Mouse (Mus musculus): ENCODE data around the gene Dxo. TPM values are rescaled to one million over a fixed set of nuclear protein-coding genes. Genes with fewer than 3 reads are reported as not detected.
"Not testable (repeated sequence)": the region's sequence is repeated elsewhere in the genome, so short reads cannot be mapped to it uniquely, and the experiment has no call there.

Dxo gene
- polyA plus RNA-seq, 1 experiment from 2014 or later: 56.3 TPM

GRCm38 (mm10) chr17:34800781-34801305 lies 36.0 kb upstream of the Dxo start:
- not testable (repeated sequence) for H3K27me3 ChIP-seq (replicated peaks; ENCODE audit: control insufficient read depth, insufficient read depth, low read length); H3K4me3 ChIP-seq (ENCODE audit: low read depth, low read length); H3K9ac ChIP-seq (ENCODE audit: low read depth, low read length); H3K4me2 ChIP-seq; ATAC-seq (replicated peaks; ENCODE audit: low FRiP score); H3K4me1 ChIP-seq (replicated peaks; ENCODE audit: control insufficient read depth, insufficient read depth, low read length); H3K27ac ChIP-seq (ENCODE audit: low read depth, low read length); H3K9me3 ChIP-seq (ENCODE audit: control insufficient read depth, low read length); DNase-seq (ENCODE audit: low spot score); H3K36me3 ChIP-seq (ENCODE audit: control insufficient read depth, insufficient read depth, low read length)
- 85% methylated on average over 16 of the region's 16 CpGs for WGBS

GRCm38 (mm10) chr17:34802756-34803155 lies 34.1 kb upstream of the Dxo start:
- not testable (repeated sequence) for DNase-seq (ENCODE audit: low spot score); H3K27ac ChIP-seq (ENCODE audit: low read depth, low read length); H3K9me3 ChIP-seq (ENCODE audit: control insufficient read depth, low read length); H3K9ac ChIP-seq (ENCODE audit: low read depth, low read length); H3K4me1 ChIP-seq (replicated peaks; ENCODE audit: control insufficient read depth, insufficient read depth, low read length); ATAC-seq (replicated peaks; ENCODE audit: low FRiP score); H3K36me3 ChIP-seq (ENCODE audit: control insufficient read depth, insufficient read depth, low read length); H3K27me3 ChIP-seq (replicated peaks; ENCODE audit: control insufficient read depth, insufficient read depth, low read length); H3K4me3 ChIP-seq (ENCODE audit: low read depth, low read length); H3K4me2 ChIP-seq
- 90% methylated on average over 9 of the region's 9 CpGs for WGBS

GRCm38 (mm10) chr17:34803367-34803766 lies 33.5 kb upstream of the Dxo start:
- H3K4me2 ChIP-seq; H3K4me1 ChIP-seq (replicated peaks; ENCODE audit: control insufficient read depth, insufficient read depth, low read length); H3K27ac ChIP-seq (ENCODE audit: low read depth, low read length); H3K27me3 ChIP-seq (replicated peaks; ENCODE audit: control insufficient read depth, insufficient read depth, low read length); H3K9me3 ChIP-seq (ENCODE audit: control insufficient read depth, low read length); DNase-seq (ENCODE audit: low spot score); H3K9ac ChIP-seq (ENCODE audit: low read depth, low read length); H3K4me3 ChIP-seq (ENCODE audit: low read depth, low read length); H3K36me3 ChIP-seq (ENCODE audit: control insufficient read depth, insufficient read depth, low read length); ATAC-seq (replicated peaks; ENCODE audit: low FRiP score): not testable (repeated sequence)
- 87% methylated on average over 6 of the region's 6 CpGs for WGBS

GRCm38 (mm10) chr17:34804301-34804700 lies 32.5 kb upstream of the Dxo start, which contains the start of gene Cyp21a1:
TSS of gene Cyp21a1 (minus strand) at chr17:34804561.
- H3K4me2 ChIP-seq; H3K9ac ChIP-seq (ENCODE audit: low read depth, low read length); H3K27ac ChIP-seq (ENCODE audit: low read depth, low read length); ATAC-seq (replicated peaks; ENCODE audit: low FRiP score); H3K4me3 ChIP-seq (ENCODE audit: low read depth, low read length); H3K27me3 ChIP-seq (replicated peaks; ENCODE audit: control insufficient read depth, insufficient read depth, low read length); H3K4me1 ChIP-seq (replicated peaks; ENCODE audit: control insufficient read depth, insufficient read depth, low read length); H3K36me3 ChIP-seq (ENCODE audit: control insufficient read depth, insufficient read depth, low read length); DNase-seq (ENCODE audit: low spot score); H3K9me3 ChIP-seq (ENCODE audit: control insufficient read depth, low read length): not testable (repeated sequence)
- WGBS: 89% methylated on average over 5 of the region's 6 CpGs

DNA sequence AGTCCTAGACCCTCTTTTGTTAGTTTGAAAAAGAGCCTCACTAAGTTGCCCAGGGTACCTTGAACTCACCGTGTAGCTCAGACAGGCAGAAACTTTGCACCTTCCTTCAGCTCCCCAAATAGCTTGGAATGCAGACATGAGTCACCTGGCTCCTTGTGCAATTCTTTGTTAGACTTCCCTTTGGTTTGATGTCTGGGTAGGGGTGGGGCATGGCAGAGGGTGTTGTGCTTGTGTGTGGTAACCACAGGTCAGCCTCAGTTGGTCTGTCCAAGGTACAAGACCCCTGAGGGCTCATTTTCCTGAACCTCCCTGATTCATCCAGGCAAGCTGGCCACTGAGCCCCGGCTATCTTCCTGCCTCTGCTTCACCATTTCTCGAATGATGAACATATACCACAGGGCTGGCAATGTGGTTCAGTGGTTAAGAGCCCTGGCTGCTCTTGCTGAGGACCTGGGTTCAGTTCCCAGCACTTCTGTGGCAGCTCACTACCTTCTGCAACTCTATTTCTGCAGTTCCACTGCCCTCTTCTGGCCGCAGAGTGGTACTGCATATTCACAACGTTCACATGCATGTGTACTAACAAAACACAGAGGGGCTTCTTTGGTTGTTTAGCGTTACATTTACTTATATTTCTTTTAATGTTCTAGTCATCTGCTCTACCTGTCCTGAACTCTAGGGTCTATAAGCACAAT lies 31.8 kb upstream of the Dxo start:
- WGBS: 63% methylated on average over 6 of the region's 6 CpGs
- Histone ChIP-seq H3K4me3 (ENCODE audit: low read depth, low read length) (no peak overlapping the region), H3K4me1 (replicated peaks; ENCODE audit: control insufficient read depth, insufficient read depth, low read length) (no peaks in the 10 kb centered on the region), H3K4me2 (no peak overlapping the region), H3K27me3 (replicated peaks; ENCODE audit: control insufficient read depth, insufficient read depth, low read length) (no peaks in the 10 kb centered on the region), H3K36me3 (ENCODE audit: control insufficient read depth, insufficient read depth, low read length) (no peaks in the 10 kb centered on the region), H3K9me3 (ENCODE audit: control insufficient read depth, low read length) (peaks cover 4% of the 10 kb centered on the region; the same call in 1 of the 2 replicates), H3K9ac (ENCODE audit: low read depth, low read length) (no peak overlapping the region), H3K27ac (ENCODE audit: low read depth, low read length) (no peak overlapping the region)
- DNase-seq (ENCODE audit: low spot score) (no peak), ATAC-seq (replicated peaks; ENCODE audit: low FRiP score) (no peak)

GRCm38 (mm10) chr17:34807176-34807575 lies 29.6 kb upstream of the Dxo start:
- Histone ChIP-seq H3K4me1 (replicated peaks; ENCODE audit: control insufficient read depth, insufficient read depth, low read length) (no peaks in the 10 kb centered on the region), H3K27ac (ENCODE audit: low read depth, low read length) (no peak overlapping the region), H3K9ac (ENCODE audit: low read depth, low read length) (no peak overlapping the region), H3K4me2 (no peak overlapping the region), H3K4me3 (ENCODE audit: low read depth, low read length) (no peak overlapping the region), H3K36me3 (ENCODE audit: control insufficient read depth, insufficient read depth, low read length) (no peaks in the 10 kb centered on the region), H3K9me3 (ENCODE audit: control insufficient read depth, low read length) (peaks cover 4% of the 10 kb centered on the region; the same call in 1 of the 2 replicates), H3K27me3 (replicated peaks; ENCODE audit: control insufficient read depth, insufficient read depth, low read length) (no peaks in the 10 kb centered on the region)
- ATAC-seq (replicated peaks; ENCODE audit: low FRiP score) (no peak), DNase-seq (ENCODE audit: low spot score) (no peak)
- WGBS: 58% methylated on average over 3 of the region's 3 CpGs

- DNase-seq (ENCODE audit: low spot score): no peak
- H3K9me3 ChIP-seq (ENCODE audit: control insufficient read depth, low read length): peaks cover 4% of the 10 kb centered on the region; the same call in 1 of the 2 replicates
- no peak overlapping the region for H3K4me3 ChIP-seq (ENCODE audit: low read depth, low read length)
- no peaks in the 10 kb centered on the region for H3K4me1 ChIP-seq (replicated peaks; ENCODE audit: control insufficient read depth, insufficient read depth, low read length)
- no peak overlapping the region for H3K9ac ChIP-seq (ENCODE audit: low read depth, low read length)
- no peaks in the 10 kb centered on the region for H3K36me3 ChIP-seq (ENCODE audit: control insufficient read depth, insufficient read depth, low read length)
- ATAC-seq (replicated peaks; ENCODE audit: low FRiP score): no peak
- H3K27ac ChIP-seq (ENCODE audit: low read depth, low read length): no peak overlapping the region
- WGBS: 78% methylated on average over 6 of the region's 6 CpGs
- no peaks in the 10 kb centered on the region for H3K27me3 ChIP-seq (replicated peaks; ENCODE audit: control insufficient read depth, insufficient read depth, low read length)
- no peak overlapping the region for H3K4me2 ChIP-seq
These were observed 28.1 kb upstream of the Dxo start for GRCm38 (mm10) chr17:34808599-34809205.

- WGBS: 84% methylated on average over 5 of the region's 5 CpGs
- not testable (repeated sequence) for ATAC-seq (replicated peaks; ENCODE audit: low FRiP score); H3K9ac ChIP-seq (ENCODE audit: low read depth, low read length); H3K27me3 ChIP-seq (replicated peaks; ENCODE audit: control insufficient read depth, insufficient read depth, low read length); DNase-seq (ENCODE audit: low spot score); H3K27ac ChIP-seq (ENCODE audit: low read depth, low read length); H3K4me2 ChIP-seq; H3K4me3 ChIP-seq (ENCODE audit: low read depth, low read length); H3K4me1 ChIP-seq (replicated peaks; ENCODE audit: control insufficient read depth, insufficient read depth, low read length); H3K36me3 ChIP-seq (ENCODE audit: control insufficient read depth, insufficient read depth, low read length); H3K9me3 ChIP-seq (ENCODE audit: control insufficient read depth, low read length)
These were observed 26.4 kb upstream of the Dxo start for GRCm38 (mm10) chr17:34810411-34810810.

GRCm38 (mm10) chr17:34810811-34811210 lies 26.0 kb upstream of the Dxo start:
- ATAC-seq (replicated peaks; ENCODE audit: low FRiP score): not testable (repeated sequence)
- 75% methylated on average over 8 of the region's 8 CpGs for whole genome bisulfite sequencing

More at GRCm38 (mm10) chr17:34810811-34811210, 26.0 kb upstream of the Dxo start:
- not testable (repeated sequence) for H3K4me2 ChIP-seq; H3K4me1 ChIP-seq (replicated peaks; ENCODE audit: control insufficient read depth, insufficient read depth, low read length); H3K27me3 ChIP-seq (replicated peaks; ENCODE audit: control insufficient read depth, insufficient read depth, low read length); H3K36me3 ChIP-seq (ENCODE audit: control insufficient read depth, insufficient read depth, low read length); H3K9me3 ChIP-seq (ENCODE audit: control insufficient read depth, low read length); DNase-seq (ENCODE audit: low spot score); H3K27ac ChIP-seq (ENCODE audit: low read depth, low read length); H3K4me3 ChIP-seq (ENCODE audit: low read depth, low read length); H3K9ac ChIP-seq (ENCODE audit: low read depth, low read length)

Data from liver, embryonic 11.5 days (tissue).